Mouse (Mus musculus): ENCODE results near the gene Auts2. TPM values are rescaled to one million over a fixed set of nuclear protein-coding genes. Genes with fewer than 3 reads are reported as not detected.

Gene Auts2
- polyA plus RNA-seq, 1 experiment from 2014 or later: 97.2 TPM

DNA sequence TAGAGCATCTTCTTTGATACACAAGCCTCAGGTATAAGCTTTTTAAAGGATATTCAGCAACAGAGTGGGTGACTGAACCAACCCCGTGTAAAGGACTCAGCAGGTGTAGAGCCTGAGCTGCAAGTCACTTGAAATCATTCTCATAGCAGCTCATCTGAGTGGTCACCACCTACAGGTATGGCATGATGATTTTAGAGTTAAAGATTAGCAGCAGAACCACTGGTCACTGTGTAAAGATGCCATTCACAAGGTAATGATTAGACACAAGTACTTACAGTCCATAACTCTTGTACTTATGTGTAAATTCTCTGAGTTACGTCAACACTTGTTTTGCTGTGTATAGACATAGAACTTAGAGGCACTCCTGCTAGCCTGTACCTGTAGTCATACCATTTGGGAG, 327.0 kb downstream of the Auts2 start:
- H3K27me3 ChIP-seq (replicated peaks; ENCODE audit: control insufficient read depth, insufficient read depth, low read length): no peaks in the 10 kb centered on the region
- ATAC-seq: no peak
- 96% methylated on average over 2 of the region's 2 CpGs for WGBS

DNA sequence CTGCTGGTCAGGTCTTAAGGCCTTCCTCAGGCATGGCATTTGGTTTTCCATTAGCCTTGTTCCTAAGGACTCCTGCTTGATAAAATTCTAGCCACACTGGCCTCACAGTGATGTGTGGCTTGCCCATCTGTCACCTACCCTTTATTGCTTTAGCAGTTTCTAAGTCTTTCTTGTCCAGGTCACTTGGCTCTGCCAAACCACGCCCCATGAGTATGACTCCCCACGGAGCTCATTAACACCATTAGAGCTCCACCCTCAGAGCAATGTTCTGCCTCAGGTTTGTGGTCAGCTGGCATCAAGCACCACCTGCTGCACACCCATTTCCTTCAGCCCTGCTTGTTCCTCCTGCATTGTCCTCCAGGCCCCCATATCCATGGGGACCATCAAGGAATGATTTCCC, 330.7 kb downstream of the Auts2 start:
- Histone ChIP-seq H3K4me3 (replicated peaks; ENCODE audit: low read length) (no peak overlapping the region), H3K27ac (ENCODE audit: low read length) (no peak overlapping the region), H3K9ac (replicated peaks; ENCODE audit: low read depth, low read length) (no peak overlapping the region), H3K27me3 (replicated peaks; ENCODE audit: control insufficient read depth, insufficient read depth, low read length) (no peaks in the 10 kb centered on the region), H3K36me3 (ENCODE audit: control insufficient read depth, insufficient read depth) (no peaks in the 10 kb centered on the region), H3K4me1 (replicated peaks; ENCODE audit: control insufficient read depth, insufficient read depth, low read length) (peaks cover 3% of the 10 kb centered on the region; the same call in 1 of the 2 replicates), H3K4me2 (ENCODE audit: low read length) (no peak overlapping the region), H3K9me3 (ENCODE audit: control insufficient read depth, low read length) (no peaks in the 10 kb centered on the region)
- WGBS: 65% methylated on average over 2 of the region's 2 CpGs
- no peak for ATAC-seq

More for the DNA sequence above, 327.0 kb downstream of the Auts2 start:
- Histone ChIP-seq H3K4me1 (replicated peaks; ENCODE audit: control insufficient read depth, insufficient read depth, low read length) (peaks cover 23% of the 10 kb centered on the region), H3K27ac (ENCODE audit: low read length) (no peak overlapping the region), H3K36me3 (ENCODE audit: control insufficient read depth, insufficient read depth) (no peaks in the 10 kb centered on the region), H3K4me2 (ENCODE audit: low read length) (no peak overlapping the region), H3K9me3 (ENCODE audit: control insufficient read depth, low read length) (no peaks in the 10 kb centered on the region), H3K4me3 (replicated peaks; ENCODE audit: low read length) (no peak overlapping the region), H3K9ac (replicated peaks; ENCODE audit: low read depth, low read length) (no peak overlapping the region)

GRCm38 (mm10) chr5:132209694-132210093, 333.4 kb downstream of the Auts2 start:
- Histone ChIP-seq H3K4me2 (ENCODE audit: low read length) (no peak overlapping the region), H3K4me3 (replicated peaks; ENCODE audit: low read length) (no peak overlapping the region), H3K36me3 (ENCODE audit: control insufficient read depth, insufficient read depth) (no peaks in the 10 kb centered on the region), H3K4me1 (replicated peaks; ENCODE audit: control insufficient read depth, insufficient read depth, low read length) (peaks cover 4% of the 10 kb centered on the region; the same call in 1 of the 2 replicates), H3K9ac (replicated peaks; ENCODE audit: low read depth, low read length) (no peak overlapping the region), H3K27ac (ENCODE audit: low read length) (no peak overlapping the region), H3K27me3 (replicated peaks; ENCODE audit: control insufficient read depth, insufficient read depth, low read length) (no peaks in the 10 kb centered on the region), H3K9me3 (ENCODE audit: control insufficient read depth, low read length) (no peaks in the 10 kb centered on the region)
- ATAC-seq: no peak

GRCm38 (mm10) chr5:132206220-132206619, 336.9 kb downstream of the Auts2 start:
- WGBS: 85% methylated on average over 1 of the region's 1 CpGs
- Histone ChIP-seq H3K4me3 (replicated peaks; ENCODE audit: low read length) (no peak overlapping the region), H3K27ac (ENCODE audit: low read length) (no peak overlapping the region), H3K27me3 (replicated peaks; ENCODE audit: control insufficient read depth, insufficient read depth, low read length) (no peaks in the 10 kb centered on the region), H3K9me3 (ENCODE audit: control insufficient read depth, low read length) (no peaks in the 10 kb centered on the region), H3K4me2 (ENCODE audit: low read length) (no peak overlapping the region), H3K4me1 (replicated peaks; ENCODE audit: control insufficient read depth, insufficient read depth, low read length) (peaks cover 17% of the 10 kb centered on the region), H3K9ac (replicated peaks; ENCODE audit: low read depth, low read length) (no peak overlapping the region), H3K36me3 (ENCODE audit: control insufficient read depth, insufficient read depth) (no peaks in the 10 kb centered on the region)
- ATAC-seq: no peak

- WGBS: 48% methylated on average over 11 of the region's 11 CpGs
- Histone ChIP-seq H3K36me3 (ENCODE audit: control insufficient read depth, insufficient read depth) (no peaks in the 10 kb centered on the region), H3K4me3 (replicated peaks; ENCODE audit: low read length) (no peak overlapping the region), H3K27ac (ENCODE audit: low read length) (no peak overlapping the region), H3K4me1 (replicated peaks; ENCODE audit: control insufficient read depth, insufficient read depth, low read length) (peaks cover 26% of the 10 kb centered on the region), H3K4me2 (ENCODE audit: low read length) (no peak overlapping the region), H3K27me3 (replicated peaks; ENCODE audit: control insufficient read depth, insufficient read depth, low read length) (no peaks in the 10 kb centered on the region), H3K9ac (replicated peaks; ENCODE audit: low read depth, low read length) (no peak overlapping the region), H3K9me3 (ENCODE audit: control insufficient read depth, low read length) (no peaks in the 10 kb centered on the region)
- peak; percentile 31; the same call in 1 of the 2 replicates for ATAC-seq
Measured at GRCm38 (mm10) chr5:132203846-132204245, 339.3 kb downstream of the Auts2 start.

DNA sequence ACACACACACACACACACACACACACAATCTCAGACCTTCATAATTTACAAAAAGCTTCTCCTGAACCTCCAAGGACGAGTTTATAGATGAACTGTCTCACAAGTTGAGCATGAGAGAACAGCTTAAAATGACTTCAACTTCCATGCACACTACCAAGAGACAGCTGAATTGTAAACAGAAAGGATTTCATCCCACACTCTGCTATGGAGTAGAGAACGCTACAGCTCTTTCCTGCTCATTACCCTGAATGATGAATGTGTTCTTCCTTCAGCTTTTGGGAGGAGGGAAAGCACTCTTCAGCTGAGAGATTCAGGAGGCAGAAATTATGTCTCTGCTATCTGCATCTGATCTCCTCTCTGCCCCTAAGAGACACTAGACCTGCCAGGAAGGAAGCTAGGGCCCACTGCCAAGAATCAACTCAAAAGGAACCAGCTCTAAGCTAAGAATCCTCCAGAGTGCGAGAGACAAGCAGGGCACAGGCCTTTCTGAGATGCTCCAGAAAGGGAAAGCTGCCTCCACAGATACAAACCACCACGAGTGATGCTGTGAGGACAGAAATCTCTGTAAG, 342.0 kb downstream of the Auts2 start:
- no peaks in the 10 kb centered on the region for H3K9me3 ChIP-seq (ENCODE audit: control insufficient read depth, low read length)
- no peak overlapping the region for H3K4me2 ChIP-seq (ENCODE audit: low read length)
- H3K27me3 ChIP-seq (replicated peaks; ENCODE audit: control insufficient read depth, insufficient read depth, low read length): no peaks in the 10 kb centered on the region
- no peak overlapping the region for H3K27ac ChIP-seq (ENCODE audit: low read length)
- H3K36me3 ChIP-seq (ENCODE audit: control insufficient read depth, insufficient read depth): no peaks in the 10 kb centered on the region
- H3K4me3 ChIP-seq (replicated peaks; ENCODE audit: low read length): no peak overlapping the region
- peaks cover 26% of the 10 kb centered on the region for H3K4me1 ChIP-seq (replicated peaks; ENCODE audit: control insufficient read depth, insufficient read depth, low read length)
- no peak for ATAC-seq
- no peak overlapping the region for H3K9ac ChIP-seq (replicated peaks; ENCODE audit: low read depth, low read length)
- 55% methylated on average over 4 of the region's 4 CpGs for WGBS

DNA sequence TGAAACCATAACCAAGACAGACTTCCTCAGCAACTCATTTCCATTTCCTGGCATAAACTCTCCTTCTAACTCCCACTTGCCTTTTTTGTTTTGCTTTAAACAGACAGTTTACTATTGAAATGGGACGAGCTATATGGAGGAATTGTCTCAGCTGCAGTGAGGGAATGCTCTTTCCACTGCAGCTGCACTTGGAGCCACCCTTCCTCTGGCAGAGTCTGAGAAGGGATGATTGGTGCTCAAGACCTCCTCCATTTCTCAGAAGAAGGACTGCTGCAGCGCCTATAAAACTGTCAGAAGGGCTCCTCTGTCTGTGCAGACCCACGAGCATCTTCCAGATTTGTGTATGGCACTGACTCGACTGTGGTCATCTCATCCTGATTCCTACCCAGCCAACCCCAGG, 342.5 kb downstream of the Auts2 start:
- Histone ChIP-seq H3K4me2 (ENCODE audit: low read length) (no peak overlapping the region), H3K9me3 (ENCODE audit: control insufficient read depth, low read length) (no peaks in the 10 kb centered on the region), H3K9ac (replicated peaks; ENCODE audit: low read depth, low read length) (no peak overlapping the region), H3K27me3 (replicated peaks; ENCODE audit: control insufficient read depth, insufficient read depth, low read length) (no peaks in the 10 kb centered on the region), H3K36me3 (ENCODE audit: control insufficient read depth, insufficient read depth) (no peaks in the 10 kb centered on the region), H3K27ac (ENCODE audit: low read length) (no peak overlapping the region), H3K4me1 (replicated peaks; ENCODE audit: control insufficient read depth, insufficient read depth, low read length) (peaks cover 26% of the 10 kb centered on the region), H3K4me3 (replicated peaks; ENCODE audit: low read length) (no peak overlapping the region)
- whole genome bisulfite sequencing: 60% methylated on average over 4 of the region's 4 CpGs
- ATAC-seq: no peak

GRCm38 (mm10) chr5:132195048-132195533, 348.1 kb downstream of the Auts2 start:
- H3K9me3 ChIP-seq (ENCODE audit: control insufficient read depth, low read length): no peaks in the 10 kb centered on the region
- H3K27ac ChIP-seq (ENCODE audit: low read length): no peak overlapping the region
- H3K36me3 ChIP-seq (ENCODE audit: control insufficient read depth, insufficient read depth): no peaks in the 10 kb centered on the region
- ATAC-seq: no peak; the same call in 1 of the 2 replicates
- H3K27me3 ChIP-seq (replicated peaks; ENCODE audit: control insufficient read depth, insufficient read depth, low read length): no peaks in the 10 kb centered on the region
- 0 out of 2 replicates have a peak overlapping the region, but pooled peaks have one; percentile 2 for H3K4me2 ChIP-seq (ENCODE audit: low read length)
- H3K9ac ChIP-seq (replicated peaks; ENCODE audit: low read depth, low read length): no peak overlapping the region
- H3K4me1 ChIP-seq (replicated peaks; ENCODE audit: control insufficient read depth, insufficient read depth, low read length): peaks cover 18% of the 10 kb centered on the region
- WGBS: 22% methylated on average over 6 of the region's 6 CpGs
- no peak overlapping the region for H3K4me3 ChIP-seq (replicated peaks; ENCODE audit: low read length)

DNA sequence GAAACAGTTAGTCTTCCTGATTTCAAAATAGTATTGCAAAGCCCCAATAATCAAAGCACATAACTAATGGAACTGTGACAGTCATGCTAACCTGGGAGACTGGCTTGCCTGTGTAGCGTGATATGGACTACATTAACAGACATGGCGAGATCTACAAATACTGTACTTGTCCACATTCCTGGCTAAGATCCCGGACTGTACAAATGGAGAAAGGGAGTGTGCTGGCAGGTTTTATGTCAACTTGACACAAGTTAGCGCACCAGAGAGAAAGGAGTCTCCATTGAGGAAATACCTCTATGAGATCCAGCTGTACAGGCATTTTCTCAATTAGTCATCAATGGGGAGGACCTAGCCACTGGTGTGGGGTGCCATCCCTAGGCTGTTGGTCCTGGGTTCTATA, 353.0 kb downstream of the Auts2 start:
- 51% methylated on average over 4 of the region's 4 CpGs for WGBS
- Histone ChIP-seq H3K9me3 (ENCODE audit: control insufficient read depth, low read length) (no peaks in the 10 kb centered on the region), H3K27me3 (replicated peaks; ENCODE audit: control insufficient read depth, insufficient read depth, low read length) (no peaks in the 10 kb centered on the region), H3K4me2 (ENCODE audit: low read length) (no peak overlapping the region), H3K4me1 (replicated peaks; ENCODE audit: control insufficient read depth, insufficient read depth, low read length) (peaks cover 40% of the 10 kb centered on the region), H3K27ac (ENCODE audit: low read length) (no peak overlapping the region), H3K4me3 (replicated peaks; ENCODE audit: low read length) (no peak overlapping the region), H3K9ac (replicated peaks; ENCODE audit: low read depth, low read length) (no peak overlapping the region), H3K36me3 (ENCODE audit: control insufficient read depth, insufficient read depth) (no peaks in the 10 kb centered on the region)
- ATAC-seq: no peak

DNA sequence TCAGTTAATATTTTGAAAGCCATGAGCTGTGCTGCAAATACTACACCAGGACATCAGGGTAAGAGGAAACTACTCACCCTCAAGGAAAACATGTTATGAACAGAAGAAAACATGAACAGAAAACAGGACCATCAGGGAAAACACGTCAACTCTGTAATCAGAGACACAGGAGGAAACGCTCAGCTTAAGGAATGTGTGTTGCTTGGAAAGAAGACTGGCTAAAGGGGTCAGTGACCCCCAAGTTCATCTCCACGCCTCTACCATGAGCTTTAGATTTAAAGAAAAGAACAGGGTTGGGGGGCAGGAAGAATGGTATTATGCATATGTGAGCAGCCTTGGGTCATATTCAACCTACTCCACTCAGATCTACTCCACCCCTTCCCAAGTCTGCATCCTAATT, 356.5 kb downstream of the Auts2 start:
- no peak overlapping the region for H3K27ac ChIP-seq (ENCODE audit: low read length)
- H3K9me3 ChIP-seq (ENCODE audit: control insufficient read depth, low read length): no peaks in the 10 kb centered on the region
- H3K4me1 ChIP-seq (replicated peaks; ENCODE audit: control insufficient read depth, insufficient read depth, low read length): peaks cover 38% of the 10 kb centered on the region
- H3K9ac ChIP-seq (replicated peaks; ENCODE audit: low read depth, low read length): no peak overlapping the region
- H3K27me3 ChIP-seq (replicated peaks; ENCODE audit: control insufficient read depth, insufficient read depth, low read length): no peaks in the 10 kb centered on the region
- 0 out of 2 replicates have a peak overlapping the region, but pooled peaks have one; percentile 4 for H3K4me2 ChIP-seq (ENCODE audit: low read length)
- 41% methylated on average over 3 of the region's 3 CpGs for WGBS
- no peaks in the 10 kb centered on the region for H3K36me3 ChIP-seq (ENCODE audit: control insufficient read depth, insufficient read depth)
- ATAC-seq: no peak
- H3K4me3 ChIP-seq (replicated peaks; ENCODE audit: low read length): no peak overlapping the region
